Mouse (Mus musculus) megakaryocyte, embryonic 14.5 days (primary cell): Measurements from ENCODE around the gene Gbp2. TPM values are rescaled to one million over a fixed set of nuclear protein-coding genes. Genes with fewer than 3 reads are reported as not detected.

ENCODE experiments used
- H3K27me3 ChIP-seq: replicated peaks from 2 replicates; pipeline ENCODE3; 2012; ENCODE audit warnings: inconsistent platforms
- H3K36me3 ChIP-seq: replicated peaks from 2 replicates; pipeline ENCODE3; 2012; ENCODE audit warnings: low read length, inconsistent platforms, mixed read lengths
- H3K4me1 ChIP-seq: 2 replicates; pipeline ENCODE4 v1.6.1; 2012; ENCODE audit warnings: inconsistent platforms
- H3K4me3 ChIP-seq: replicated peaks from 2 replicates; pipeline ENCODE3; 2012; ENCODE audit warnings: moderate library complexity, mild to moderate bottlenecking, inconsistent platforms
- H3K9me3 ChIP-seq: 2 replicates; pipeline ENCODE4 v1.6.1; 2012; ENCODE audit warnings: inconsistent platforms
- FLI1 ChIP-seq: IDR thresholded peaks from 2 replicates; pipeline ENCODE4 v1.6.1; 2012; ENCODE audit warnings: low read length, inconsistent platforms, mixed read lengths
- GATA1 ChIP-seq: IDR thresholded peaks from 3 replicates; pipeline ENCODE4 v1.6.1; 2012; ENCODE audit warnings: mixed read lengths, low read length, inconsistent platforms, borderline replicate concordance
- polyA plus RNA-seq: library from polyadenylated mRNA; stranded (reverse); fragments of >175 nt; gene quantifications from 2 replicates; pipeline ENCODE4 v1.2.3, GENCODE M21; 2012; ENCODE audit warnings: low replicate concordance; ENCODE audit not compliant: insufficient read depth

The Gbp2 gene
- 0.55 TPM in 1 of 2 replicates, not detected in the other for polyA plus RNA-seq

DNA sequence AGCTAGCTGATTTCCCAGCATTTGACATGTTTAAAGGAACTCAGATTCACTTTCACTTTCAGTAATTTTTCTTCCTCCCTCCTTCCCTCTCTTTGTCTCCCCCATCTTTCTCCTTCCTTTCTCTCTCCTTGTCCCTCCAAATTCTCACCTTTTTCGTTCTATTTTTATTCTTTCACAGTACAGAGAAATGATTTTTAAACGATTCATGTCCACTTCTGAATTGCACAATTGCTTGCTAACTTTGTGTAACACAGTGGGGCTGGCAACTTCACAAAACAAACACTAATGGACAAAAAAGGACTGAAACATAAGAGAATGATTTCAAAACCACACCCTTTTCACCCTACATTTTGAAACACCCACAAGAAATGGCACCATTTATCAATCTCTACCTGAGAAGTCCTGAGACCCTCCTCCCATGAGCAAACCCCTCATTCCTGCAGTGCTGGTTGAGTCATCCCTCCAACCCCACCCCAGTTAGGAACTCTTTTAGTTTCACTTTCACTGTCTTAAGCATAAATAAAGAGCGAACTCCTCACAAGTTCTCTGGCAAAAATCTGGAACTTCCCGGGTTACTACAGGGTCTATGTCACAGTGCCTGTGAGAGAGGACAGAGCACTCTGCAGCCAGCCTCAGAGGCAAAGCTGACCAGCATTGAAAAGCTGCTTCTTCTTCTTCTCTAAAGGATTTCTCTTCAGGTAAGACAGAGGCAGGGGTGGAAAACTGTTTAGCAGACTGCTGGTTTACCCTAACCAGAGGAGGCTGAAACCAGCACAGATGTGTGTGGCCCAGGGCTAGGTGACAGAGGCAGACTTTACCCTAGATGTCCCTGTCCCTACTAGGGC is at the start of gene Gbp2:
Gene Gbp2 (plus strand): TSS at position 492 of the 845 bp plus-strand sequence.
- Histone ChIP-seq H3K9me3 (no peaks in the 10 kb centered on the region), H3K27me3 (no peaks in the 10 kb centered on the region), H3K4me1 (peaks cover 23% of the 10 kb centered on the region), H3K36me3 (no peaks in the 10 kb centered on the region), H3K4me3 (peak within 1 kb of the TSS; percentile 90)
- TF ChIP-seq FLI1 (no peak), GATA1 (no peak)

GRCm38 (mm10) chr3:142570738-142571137 is 49.7 kb upstream of the Gbp2 start:
- H3K4me3 ChIP-seq: no peak overlapping the region
- no peaks in the 10 kb centered on the region for H3K36me3 ChIP-seq
- H3K9me3 ChIP-seq: no peaks in the 10 kb centered on the region
- no peak for TF ChIP-seq FLI1
- TF ChIP-seq GATA1: no peak
- no peaks in the 10 kb centered on the region for H3K4me1 ChIP-seq
- H3K27me3 ChIP-seq: no peaks in the 10 kb centered on the region

DNA sequence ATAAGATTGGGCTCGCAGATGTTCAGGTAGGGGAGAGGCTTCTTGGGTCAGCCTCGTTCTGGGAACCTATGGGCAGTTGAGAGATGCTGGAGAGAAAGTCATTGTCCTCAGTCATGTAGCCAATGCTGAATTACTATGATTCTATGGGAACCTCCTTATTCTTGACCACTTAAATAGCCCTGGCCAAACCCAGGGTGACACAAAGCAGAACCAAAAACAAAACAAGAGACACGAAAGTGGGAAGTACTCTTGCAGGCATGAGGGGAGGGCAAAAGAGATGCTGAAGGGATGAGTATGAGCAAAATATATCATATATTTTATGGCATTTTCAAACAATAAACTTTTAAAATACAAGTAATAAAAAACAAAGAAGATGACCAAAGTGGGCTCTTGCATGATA is 43.3 kb upstream of the Gbp2 start:
- H3K27me3 ChIP-seq: no peaks in the 10 kb centered on the region
- H3K9me3 ChIP-seq: no peaks in the 10 kb centered on the region
- H3K4me3 ChIP-seq: no peak overlapping the region
- no peak for TF ChIP-seq FLI1
- no peak for TF ChIP-seq GATA1
- H3K36me3 ChIP-seq: no peaks in the 10 kb centered on the region
- no peaks in the 10 kb centered on the region for H3K4me1 ChIP-seq

- Histone ChIP-seq H3K4me1 (no peaks in the 10 kb centered on the region), H3K9me3 (no peaks in the 10 kb centered on the region), H3K4me3 (no peak overlapping the region), H3K36me3 (no peaks in the 10 kb centered on the region), H3K27me3 (no peaks in the 10 kb centered on the region)
- no peak for TF ChIP-seq FLI1
- no peak for TF ChIP-seq GATA1
Measured at GRCm38 (mm10) chr3:142578342-142578741, 42.1 kb upstream of the Gbp2 start.

DNA sequence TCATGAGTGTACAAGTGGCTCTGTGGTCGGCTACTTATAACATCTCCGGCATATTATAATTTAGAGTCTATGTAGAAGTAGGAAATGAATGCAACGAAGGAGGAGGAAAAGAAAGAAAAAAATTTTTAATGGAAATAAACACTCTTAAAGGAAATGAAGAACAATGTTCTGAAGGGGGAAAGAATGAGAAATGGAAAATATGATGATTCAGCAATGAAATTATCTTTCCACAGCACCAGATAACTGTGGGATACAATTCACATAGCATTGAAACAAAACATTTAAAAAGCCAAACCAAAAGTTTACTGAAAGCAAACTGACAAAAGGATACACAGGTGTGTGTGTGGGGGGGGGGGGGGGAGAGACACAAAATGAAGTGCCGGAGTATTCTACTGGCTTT is 37.3 kb upstream of the Gbp2 start:
- H3K36me3 ChIP-seq: no peaks in the 10 kb centered on the region
- H3K4me1 ChIP-seq: no peaks in the 10 kb centered on the region
- no peaks in the 10 kb centered on the region for H3K9me3 ChIP-seq
- H3K4me3 ChIP-seq: no peak overlapping the region
- H3K27me3 ChIP-seq: no peaks in the 10 kb centered on the region
- TF ChIP-seq FLI1 (no peak), GATA1 (no peak)

DNA sequence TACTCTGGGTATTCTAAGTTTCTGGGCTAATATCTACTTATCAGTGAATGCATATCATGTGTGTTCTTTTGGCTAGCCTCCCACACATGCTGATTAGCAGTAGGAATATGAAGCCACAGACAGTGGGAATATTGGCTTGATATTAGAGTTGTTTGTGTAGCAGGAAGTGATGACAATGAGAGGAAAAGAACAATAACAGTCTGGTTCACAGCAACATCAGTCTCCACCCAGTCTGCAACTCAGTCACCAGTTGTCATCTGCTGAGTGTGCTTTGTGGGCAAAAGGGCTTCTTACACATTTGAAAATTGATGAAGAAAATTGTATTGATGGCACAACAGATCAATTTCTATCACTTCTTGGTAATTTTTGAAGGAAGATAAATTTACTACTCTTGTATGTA is 33.0 kb upstream of the Gbp2 start:
- TF ChIP-seq GATA1 (no peak), FLI1 (no peak)
- Histone ChIP-seq H3K27me3 (no peaks in the 10 kb centered on the region), H3K4me3 (no peak overlapping the region), H3K36me3 (no peaks in the 10 kb centered on the region), H3K9me3 (no peaks in the 10 kb centered on the region), H3K4me1 (peaks cover 3% of the 10 kb centered on the region; the same call in 1 of the 2 replicates)

DNA sequence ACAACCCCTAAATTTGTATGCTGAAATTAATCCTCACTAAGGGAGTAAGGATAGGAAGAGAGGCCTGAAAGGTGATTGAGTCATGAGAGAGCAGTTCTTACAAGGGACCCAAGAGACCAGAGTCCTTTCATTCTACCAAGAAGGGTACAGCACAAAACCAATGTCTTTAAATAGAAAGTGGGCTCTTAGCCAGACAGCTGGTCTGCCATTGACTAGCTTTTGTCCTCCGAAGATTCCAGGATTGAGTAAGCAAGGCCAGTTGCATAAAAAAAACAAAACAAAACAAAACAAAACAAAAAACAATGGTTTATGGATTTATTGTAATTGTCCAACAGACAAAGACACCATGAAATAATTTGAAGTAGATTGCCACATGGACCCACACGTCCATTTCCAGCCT is 31.5 kb upstream of the Gbp2 start:
- TF ChIP-seq GATA1: no peak
- TF ChIP-seq FLI1: no peak
- Histone ChIP-seq H3K9me3 (no peaks in the 10 kb centered on the region), H3K27me3 (no peaks in the 10 kb centered on the region), H3K4me1 (peaks cover 3% of the 10 kb centered on the region; the same call in 1 of the 2 replicates), H3K36me3 (no peaks in the 10 kb centered on the region), H3K4me3 (no peak overlapping the region)

DNA sequence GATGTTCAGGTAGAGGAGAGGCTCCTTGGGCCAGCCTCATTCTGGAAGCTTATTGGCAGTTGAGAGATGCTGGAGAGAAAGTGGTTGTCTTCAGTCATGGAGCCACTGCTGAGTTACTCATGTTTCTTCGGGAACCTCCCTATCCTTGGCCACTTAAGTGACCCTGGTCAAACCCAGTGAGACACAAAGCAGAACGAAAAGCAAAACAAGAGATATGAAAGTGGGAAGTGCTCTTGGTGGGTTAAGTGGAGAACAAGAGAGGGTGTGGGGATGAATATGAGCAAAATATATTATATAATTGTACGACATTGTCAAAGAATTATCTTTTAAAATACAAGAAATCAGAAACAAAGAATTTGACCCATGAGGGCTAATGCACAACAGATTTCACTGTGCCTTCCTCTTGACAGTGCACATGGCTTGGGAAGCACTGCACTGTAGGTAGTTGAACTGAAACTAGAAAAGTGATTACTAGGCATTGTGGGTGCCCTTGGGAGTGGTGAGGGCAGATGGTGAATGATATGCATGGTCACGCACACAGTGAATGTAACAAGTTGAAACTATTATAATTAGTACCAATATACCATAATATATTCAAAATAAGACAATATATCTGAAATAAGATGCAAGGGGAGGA is 29.9 kb upstream of the Gbp2 start:
- Histone ChIP-seq H3K27me3 (no peaks in the 10 kb centered on the region), H3K4me1 (peaks cover 3% of the 10 kb centered on the region; the same call in 1 of the 2 replicates), H3K4me3 (no peak overlapping the region), H3K36me3 (no peaks in the 10 kb centered on the region), H3K9me3 (no peaks in the 10 kb centered on the region)
- TF ChIP-seq GATA1 (no peak), FLI1 (no peak)

DNA sequence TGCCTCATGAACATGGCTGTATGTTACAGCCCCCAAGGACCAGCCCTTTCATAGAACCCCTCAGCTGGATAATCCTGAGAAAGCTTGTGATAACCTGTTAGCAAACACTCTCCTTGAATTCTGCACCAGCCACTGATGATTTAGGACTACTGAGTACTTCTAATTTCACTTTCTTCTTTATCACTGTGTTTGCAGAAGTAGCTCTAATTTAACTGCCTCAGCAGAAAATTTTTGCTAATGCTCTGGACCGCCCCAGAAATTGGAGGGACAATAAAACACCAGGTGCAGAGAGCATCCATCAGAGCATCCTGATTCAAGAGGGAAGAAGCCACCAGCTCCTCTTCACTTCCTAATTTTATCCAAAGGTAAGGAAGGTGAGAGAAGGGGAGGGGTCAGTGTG is 25.9 kb upstream of the Gbp2 start, which contains the start of gene Gbp2b:
Gene Gbp2b (plus strand): TSS at position 301 of the 400 bp plus-strand sequence.
- TF ChIP-seq GATA1 (no peak), FLI1 (no peak)
- no peaks in the 10 kb centered on the region for H3K36me3 ChIP-seq
- H3K27me3 ChIP-seq: no peaks in the 10 kb centered on the region
- H3K9me3 ChIP-seq: no peaks in the 10 kb centered on the region
- H3K4me1 ChIP-seq: peaks cover 3% of the 10 kb centered on the region; the same call in 1 of the 2 replicates
- H3K4me3 ChIP-seq: no peak within 1 kb of the TSS

GRCm38 (mm10) chr3:142597923-142598322 is 22.5 kb upstream of the Gbp2 start:
- no peaks in the 10 kb centered on the region for H3K36me3 ChIP-seq
- no peak overlapping the region for H3K4me3 ChIP-seq
- no peaks in the 10 kb centered on the region for H3K27me3 ChIP-seq
- H3K4me1 ChIP-seq: no peaks in the 10 kb centered on the region
- TF ChIP-seq FLI1: no peak
- TF ChIP-seq GATA1: no peak
- H3K9me3 ChIP-seq: no peaks in the 10 kb centered on the region
